Mouse (Mus musculus) thymus, postnatal 10 days (tissue): ENCODE measurements at regions not wholly inside any gene's neighbourhood (a gene's known extent, or its start where the extent isn't known, plus 50 kb on each side); places are given as distances from the start of the nearest gene placed in this dataset.

ENCODE experiments used
- DNase-seq, 2 experiments: peaks; one replicate each; pipeline ENCODE4 v3.0.0; 2021; ENCODE audit warnings: low spot score in 2 of 2

DNA sequence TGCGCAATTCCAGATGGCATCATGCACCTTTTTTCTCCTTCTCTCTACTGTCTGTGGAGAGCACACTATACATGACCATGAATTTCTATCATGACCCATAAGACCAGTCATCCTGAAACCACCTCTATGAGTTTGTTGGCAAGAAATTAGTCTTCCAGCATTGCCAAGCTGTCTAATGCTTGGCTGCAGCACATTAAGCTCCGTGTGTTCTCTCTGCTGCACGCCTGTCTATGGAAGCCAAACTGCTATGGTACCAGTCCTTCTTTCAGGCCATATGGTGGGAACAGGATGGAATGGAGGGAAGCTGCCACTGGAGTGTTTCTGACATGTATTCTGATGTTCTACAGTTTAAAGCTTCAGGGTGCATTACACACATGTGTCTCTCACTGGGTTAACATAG lies 121.0 kb upstream of the Cblb start:
- DNase-seq = no peak

GRCm38 (mm10) chr16:51911109-51911765 lies 119.8 kb upstream of the Cblb start:
- DNase-seq = no peak

DNA sequence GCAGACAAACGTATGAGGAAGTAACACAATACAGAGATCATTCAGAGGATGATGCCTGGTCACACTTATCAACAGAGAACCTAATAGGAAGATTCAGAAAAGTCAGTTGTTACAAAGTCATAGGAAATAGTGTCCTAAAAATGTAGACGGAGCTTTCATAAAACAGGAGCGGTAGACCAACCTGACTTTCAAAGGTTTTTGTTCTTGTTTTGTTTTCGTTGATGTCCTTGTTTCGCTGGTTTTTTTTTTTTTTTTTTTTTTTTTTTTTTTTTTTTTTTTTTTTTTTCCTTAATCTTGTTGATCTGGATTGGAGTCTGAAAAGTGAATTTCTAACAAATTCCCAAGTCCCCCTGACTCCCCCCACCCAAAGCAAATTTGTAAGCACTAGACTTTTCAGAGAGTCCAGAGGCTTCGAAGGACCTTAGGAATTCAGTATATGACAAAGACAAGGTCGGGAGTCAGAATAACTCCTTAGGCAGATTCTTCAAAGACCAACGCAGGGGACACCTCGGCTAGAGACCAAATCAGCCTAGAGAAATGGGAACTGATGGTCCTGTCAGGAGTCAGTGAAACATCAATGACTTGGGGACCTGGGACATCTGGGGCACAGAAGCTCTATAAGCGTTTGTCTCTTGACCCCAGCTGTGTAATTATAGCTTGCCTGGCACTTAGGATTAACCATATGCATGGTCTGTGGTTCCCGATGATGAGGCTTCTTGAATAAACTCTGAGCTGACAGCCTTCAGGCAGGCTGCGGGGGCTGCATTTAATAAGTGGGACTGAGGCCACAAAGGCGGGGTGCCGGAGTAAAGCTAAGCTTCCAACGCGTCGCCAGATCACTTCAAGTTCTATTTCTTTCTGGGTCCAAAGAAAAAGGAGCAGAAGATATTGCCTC lies 115.7 kb upstream of the Cblb start:
- DNase-seq = no peak

GRCm38 (mm10) chr16:51915929-51916308 lies 115.1 kb upstream of the Cblb start:
- no peak for DNase-seq

DNA sequence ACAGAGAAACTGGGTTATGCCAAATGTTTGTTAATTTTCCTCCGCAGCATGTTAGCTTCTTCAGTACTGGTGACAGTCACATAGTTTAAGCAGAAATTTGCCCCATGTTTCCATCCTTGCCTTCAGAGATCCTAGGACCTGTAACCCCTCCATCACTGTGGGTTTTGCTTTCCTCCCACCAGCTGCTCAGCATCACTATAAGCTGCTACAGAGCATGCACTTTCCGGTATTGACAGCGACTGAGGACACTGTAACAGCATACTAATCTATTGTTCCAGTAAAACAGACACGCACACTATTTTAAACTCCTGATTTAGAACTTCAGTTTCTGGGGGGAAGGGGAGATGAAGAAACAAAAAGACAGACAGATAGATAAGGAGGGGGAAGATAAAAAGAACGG lies 114.7 kb upstream of the Cblb start:
- DNase-seq = no peak

GRCm38 (mm10) chr16:51916820-51917219 lies 114.2 kb upstream of the Cblb start:
- DNase-seq = no peak

DNA sequence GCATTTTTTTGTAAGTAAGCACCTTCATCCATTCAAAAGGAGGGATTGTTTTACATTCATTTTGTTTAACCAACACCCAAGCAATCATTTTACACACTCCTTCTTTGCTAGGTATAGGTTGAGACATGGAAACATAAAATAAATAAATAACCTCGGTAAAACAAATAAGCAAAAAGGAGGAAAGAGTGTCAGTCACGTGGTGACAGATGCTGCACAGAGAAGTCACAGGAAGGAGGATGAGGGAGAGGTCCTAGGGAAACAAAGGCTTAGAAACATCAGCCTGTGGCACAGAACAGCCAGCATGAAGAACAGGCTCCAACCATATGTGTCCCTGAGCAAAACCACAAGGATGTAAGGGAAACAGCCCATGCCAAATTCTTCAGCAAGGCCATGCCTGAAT lies 113.5 kb upstream of the Cblb start:
- DNase-seq = no peak

DNA sequence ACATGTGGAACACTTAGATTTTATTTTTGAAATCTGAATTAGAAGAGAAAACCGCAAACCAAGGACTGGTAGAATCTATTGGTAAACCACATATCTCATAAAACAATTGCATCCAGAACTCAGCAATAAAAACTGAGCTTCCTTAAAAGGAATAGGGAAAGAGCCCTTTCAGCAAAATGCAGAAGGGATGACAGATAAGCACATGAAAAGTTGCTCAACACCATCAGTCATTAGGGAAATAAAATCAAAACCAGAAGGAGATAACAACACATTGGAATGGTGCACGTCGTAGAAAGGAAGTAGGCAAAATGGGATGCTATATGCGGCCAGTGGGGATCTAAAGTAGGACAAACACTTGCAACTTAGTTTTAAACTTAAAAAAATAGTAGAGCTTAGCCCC lies 110.0 kb upstream of the Cblb start:
- no peak for DNase-seq

DNA sequence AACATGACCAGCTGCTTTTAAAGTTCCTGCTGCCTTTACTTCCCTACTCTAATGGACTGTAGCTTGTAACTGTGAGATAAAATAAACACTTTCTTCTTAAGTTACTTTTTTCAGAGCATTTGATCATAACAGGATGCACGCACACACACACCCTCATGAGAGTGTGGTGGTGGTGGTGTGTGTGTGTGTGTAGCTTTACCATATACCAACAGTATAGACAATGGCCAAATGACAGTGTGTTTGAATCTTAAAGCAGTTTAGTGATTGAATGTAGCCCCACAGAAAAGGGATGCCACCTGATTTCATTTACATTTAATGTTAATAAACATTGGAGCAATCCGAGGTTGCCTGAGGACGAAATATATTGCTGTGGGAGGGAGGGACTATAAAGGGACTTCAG lies 108.4 kb upstream of the Cblb start:
- DNase-seq = no peak

- no peak for DNase-seq
Observed at GRCm38 (mm10) chr16:51925639-51926038, 105.4 kb upstream of the Cblb start.

- no peak for DNase-seq
Observed at GRCm38 (mm10) chr16:51933122-51933521, 97.9 kb upstream of the Cblb start.

GRCm38 (mm10) chr16:51933965-51934364 lies 97.1 kb upstream of the Cblb start:
- no peak for DNase-seq

- no peak for DNase-seq
Observed at GRCm38 (mm10) chr16:51937298-51937697, 93.7 kb upstream of the Cblb start.

- DNase-seq = no peak
Observed at GRCm38 (mm10) chr16:51939061-51939460, 92.0 kb upstream of the Cblb start.

- no peak for DNase-seq
Observed at GRCm38 (mm10) chr16:51940574-51940973, 90.5 kb upstream of the Cblb start.

- DNase-seq = no peak
Observed at GRCm38 (mm10) chr16:51942431-51943130, 88.4 kb upstream of the Cblb start.

GRCm38 (mm10) chr16:51967051-51967845 lies 63.8 kb upstream of the Cblb start:
- DNase-seq = no peak
